Mouse (Mus musculus): ENCODE measurements around the gene Snai1. TPM values are rescaled to one million over a fixed set of nuclear protein-coding genes. Genes with fewer than 3 reads are reported as not detected.

The Snai1 gene
- polyA plus RNA-seq, 1 experiment from 2014 or later: 7.9 TPM

DNA sequence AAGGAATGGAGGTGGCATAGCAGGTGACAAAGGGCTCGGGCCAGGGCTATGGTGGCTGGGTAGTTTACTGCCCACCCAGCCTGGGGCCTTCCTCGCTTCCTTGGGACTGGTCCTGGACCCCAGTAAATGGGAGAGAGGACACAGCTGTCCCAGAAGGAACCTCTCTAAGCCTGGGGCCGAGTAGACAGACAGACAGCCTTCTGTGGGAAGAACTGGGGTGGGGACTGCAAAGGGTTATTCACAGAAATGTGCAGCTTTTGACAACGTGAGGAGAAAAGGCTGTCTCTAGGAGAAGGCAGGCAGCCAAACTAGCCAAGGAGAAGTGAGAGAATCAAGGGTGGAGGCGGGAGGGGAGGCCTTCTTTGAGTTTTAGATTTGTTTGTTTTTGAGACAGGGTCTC, 6.5 kb downstream of the Snai1 start:
- H3K27ac ChIP-seq: no peak overlapping the region
- no peak for ATAC-seq (ENCODE audit: low FRiP score)
- peaks cover 42% of the 10 kb centered on the region for H3K4me1 ChIP-seq (replicated peaks)
- H3K9me3 ChIP-seq: no peaks in the 10 kb centered on the region
- 63% methylated on average over 5 of the region's 5 CpGs for WGBS
- no peak overlapping the region for H3K4me2 ChIP-seq
- no peaks in the 10 kb centered on the region for H3K36me3 ChIP-seq
- H3K4me3 ChIP-seq: no peak overlapping the region
- no peak overlapping the region for H3K9ac ChIP-seq
- peaks cover 34% of the 10 kb centered on the region for H3K27me3 ChIP-seq

- no peaks in the 10 kb centered on the region for H3K36me3 ChIP-seq
- H3K4me3 ChIP-seq: no peak overlapping the region
- peaks cover 24% of the 10 kb centered on the region for H3K4me1 ChIP-seq (replicated peaks)
- peaks cover 12% of the 10 kb centered on the region for H3K27me3 ChIP-seq
- no peak overlapping the region; the same call in 1 of the 2 replicates for H3K27ac ChIP-seq
- no peak for ATAC-seq (ENCODE audit: low FRiP score)
- no peak overlapping the region for H3K4me2 ChIP-seq
- WGBS: 77% methylated on average over 18 of the region's 18 CpGs
- H3K9ac ChIP-seq: no peak overlapping the region
- H3K9me3 ChIP-seq: no peaks in the 10 kb centered on the region
These were observed 8.6 kb downstream of the Snai1 start for GRCm38 (mm10) chr2:167546447-167547195.

DNA sequence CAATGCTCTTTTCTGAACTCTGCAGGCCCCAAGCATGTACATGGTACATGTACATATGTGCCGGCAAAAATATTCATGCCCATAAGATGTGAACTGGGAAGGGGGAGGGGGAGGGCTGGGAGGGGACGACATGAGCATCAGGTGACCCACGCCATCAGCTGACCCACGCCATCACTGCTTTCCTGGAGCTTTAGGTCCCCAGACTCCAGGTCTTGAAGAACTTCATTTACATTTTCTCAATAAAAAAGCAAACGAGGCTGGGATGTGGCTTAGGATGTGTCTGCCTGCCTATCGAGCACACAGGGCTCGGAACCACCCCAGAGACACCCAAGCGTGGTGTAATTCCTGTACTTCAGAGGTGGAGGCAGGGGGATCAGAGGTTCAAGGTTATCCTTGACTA, 9.4 kb downstream of the Snai1 start:
- no peak for ATAC-seq (ENCODE audit: low FRiP score)
- no peak overlapping the region for H3K27ac ChIP-seq
- 79% methylated on average over 8 of the region's 8 CpGs for WGBS
- H3K27me3 ChIP-seq: 0 out of 2 replicates have a peak, but pooled peaks cover 6% of the 10 kb centered on the region
- H3K4me2 ChIP-seq: no peak overlapping the region
- no peak overlapping the region for H3K9ac ChIP-seq
- no peak overlapping the region for H3K4me3 ChIP-seq
- peaks cover 18% of the 10 kb centered on the region for H3K4me1 ChIP-seq (replicated peaks)
- no peaks in the 10 kb centered on the region for H3K36me3 ChIP-seq
- no peaks in the 10 kb centered on the region for H3K9me3 ChIP-seq

GRCm38 (mm10) chr2:167548961-167549360, 11.0 kb downstream of the Snai1 start:
- Histone ChIP-seq H3K27me3 (0 out of 2 replicates have a peak, but pooled peaks cover 4% of the 10 kb centered on the region), H3K36me3 (no peaks in the 10 kb centered on the region), H3K4me1 (replicated peaks) (peaks cover 10% of the 10 kb centered on the region), H3K27ac (no peak overlapping the region), H3K9ac (no peak overlapping the region), H3K9me3 (no peaks in the 10 kb centered on the region), H3K4me3 (no peak overlapping the region), H3K4me2 (no peak overlapping the region)
- ATAC-seq (ENCODE audit: low FRiP score): no peak
- 86% methylated on average over 7 of the region's 7 CpGs for WGBS

DNA sequence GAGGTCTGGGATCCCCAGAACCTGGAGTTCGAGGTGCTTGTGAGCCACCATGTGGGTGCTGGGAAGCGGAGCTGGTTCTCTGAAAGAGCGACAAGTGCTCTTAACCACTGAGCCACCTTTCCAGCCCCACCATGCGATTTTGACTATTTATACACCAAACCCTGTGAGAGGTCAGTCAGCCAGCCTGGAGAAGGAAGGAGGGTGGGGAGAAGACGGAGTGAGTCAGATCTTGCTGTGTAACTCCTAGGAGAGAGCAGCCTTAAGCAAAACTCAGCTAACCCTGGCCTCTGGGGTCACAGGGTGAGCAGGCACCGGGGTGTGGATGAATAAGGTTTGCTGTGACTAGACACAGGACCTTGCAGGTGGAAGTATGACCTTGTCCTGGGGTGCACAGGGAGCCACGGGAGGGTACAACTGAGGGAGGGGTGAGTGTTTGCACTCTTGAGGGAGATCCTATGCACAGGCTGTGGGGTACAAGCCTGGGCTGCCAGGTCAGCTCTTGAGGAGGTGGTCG, 12.4 kb downstream of the Snai1 start:
- Histone ChIP-seq H3K4me3 (no peak overlapping the region), H3K27ac (no peak overlapping the region), H3K9me3 (no peaks in the 10 kb centered on the region), H3K4me1 (replicated peaks) (peaks cover 4% of the 10 kb centered on the region; the same call in 1 of the 2 replicates), H3K27me3 (no peaks in the 10 kb centered on the region), H3K9ac (no peak overlapping the region), H3K4me2 (no peak overlapping the region), H3K36me3 (no peaks in the 10 kb centered on the region)
- 77% methylated on average over 8 of the region's 8 CpGs for WGBS
- ATAC-seq (ENCODE audit: low FRiP score): no peak

GRCm38 (mm10) chr2:167551342-167551920, 13.4 kb downstream of the Snai1 start:
- WGBS: 76% methylated on average over 8 of the region's 8 CpGs
- H3K4me2 ChIP-seq: no peak overlapping the region
- H3K4me1 ChIP-seq (replicated peaks): peaks cover 4% of the 10 kb centered on the region; the same call in 1 of the 2 replicates
- no peak overlapping the region for H3K4me3 ChIP-seq
- H3K27me3 ChIP-seq: no peaks in the 10 kb centered on the region
- no peaks in the 10 kb centered on the region for H3K36me3 ChIP-seq
- H3K9me3 ChIP-seq: no peaks in the 10 kb centered on the region
- no peak overlapping the region for H3K9ac ChIP-seq
- H3K27ac ChIP-seq: no peak overlapping the region
- ATAC-seq (ENCODE audit: low FRiP score): no peak

DNA sequence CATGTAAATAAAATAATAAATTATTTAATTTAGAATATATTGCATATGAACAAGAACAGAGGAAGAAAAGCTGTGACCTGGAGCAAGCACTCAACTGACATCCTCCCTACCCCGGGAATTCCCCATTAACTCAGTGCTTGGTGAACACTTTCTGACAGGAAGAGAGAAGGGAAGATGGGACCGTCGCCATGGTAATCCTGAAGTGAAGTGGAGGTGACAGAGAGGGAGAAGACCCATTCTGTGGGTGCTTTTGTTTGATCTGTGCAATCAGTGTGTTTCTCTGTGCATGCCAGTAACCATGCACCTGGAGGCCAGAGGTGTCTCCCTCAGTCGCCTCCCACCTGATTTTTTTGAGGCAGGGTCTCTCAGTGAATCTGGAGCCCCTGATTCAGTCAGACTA, 14.3 kb downstream of the Snai1 start:
- no peaks in the 10 kb centered on the region for H3K27me3 ChIP-seq
- no peaks in the 10 kb centered on the region for H3K36me3 ChIP-seq
- ATAC-seq (ENCODE audit: low FRiP score): no peak
- WGBS: 83% methylated on average over 4 of the region's 4 CpGs
- peaks cover 4% of the 10 kb centered on the region; the same call in 1 of the 2 replicates for H3K4me1 ChIP-seq (replicated peaks)
- no peak overlapping the region for H3K4me2 ChIP-seq
- H3K27ac ChIP-seq: no peak overlapping the region
- no peak overlapping the region for H3K4me3 ChIP-seq
- H3K9ac ChIP-seq: no peak overlapping the region
- H3K9me3 ChIP-seq: 0 out of 2 replicates have a peak, but pooled peaks cover 5% of the 10 kb centered on the region

- no peak for ATAC-seq (ENCODE audit: low FRiP score)
- 18% methylated on average over 11 of the region's 11 CpGs for WGBS
These were observed 15.0 kb downstream of the Snai1 start for GRCm38 (mm10) chr2:167552927-167553402.

GRCm38 (mm10) chr2:167555766-167556165, 17.8 kb downstream of the Snai1 start:
- Histone ChIP-seq H3K4me3 (no peak overlapping the region), H3K36me3 (no peaks in the 10 kb centered on the region), H3K9ac (no peak overlapping the region), H3K4me2 (no peak overlapping the region), H3K27me3 (peaks cover 22% of the 10 kb centered on the region), H3K9me3 (0 out of 2 replicates have a peak, but pooled peaks cover 5% of the 10 kb centered on the region), H3K27ac (no peak overlapping the region), H3K4me1 (replicated peaks) (peaks cover 18% of the 10 kb centered on the region)
- no peak for ATAC-seq (ENCODE audit: low FRiP score)
- WGBS: 91% methylated on average over 5 of the region's 5 CpGs

More at GRCm38 (mm10) chr2:167552927-167553402, 15.0 kb downstream of the Snai1 start:
- H3K4me1 ChIP-seq (replicated peaks): peaks cover 4% of the 10 kb centered on the region; the same call in 1 of the 2 replicates
- no peak overlapping the region for H3K4me2 ChIP-seq
- H3K9ac ChIP-seq: no peak overlapping the region
- no peak overlapping the region for H3K27ac ChIP-seq
- H3K27me3 ChIP-seq: no peaks in the 10 kb centered on the region
- H3K36me3 ChIP-seq: no peaks in the 10 kb centered on the region
- H3K9me3 ChIP-seq: 0 out of 2 replicates have a peak, but pooled peaks cover 5% of the 10 kb centered on the region
- H3K4me3 ChIP-seq: no peak overlapping the region

GRCm38 (mm10) chr2:167559413-167559812, 21.4 kb downstream of the Snai1 start:
- peak overlapping the region; percentile 52 for H3K4me2 ChIP-seq
- H3K4me3 ChIP-seq: peak overlapping the region; percentile 25
- H3K36me3 ChIP-seq: no peaks in the 10 kb centered on the region
- 0 out of 2 replicates have a peak, but pooled peaks cover 5% of the 10 kb centered on the region for H3K9me3 ChIP-seq
- peaks cover 32% of the 10 kb centered on the region for H3K4me1 ChIP-seq (replicated peaks)
- WGBS: 6% methylated on average over 26 of the region's 27 CpGs
- no peak overlapping the region for H3K27ac ChIP-seq
- ATAC-seq (ENCODE audit: low FRiP score): 0 out of 2 replicates have a peak, but pooled peaks have one; percentile 32
- H3K27me3 ChIP-seq: peaks cover 23% of the 10 kb centered on the region
- peak overlapping the region; percentile 63 for H3K9ac ChIP-seq

DNA sequence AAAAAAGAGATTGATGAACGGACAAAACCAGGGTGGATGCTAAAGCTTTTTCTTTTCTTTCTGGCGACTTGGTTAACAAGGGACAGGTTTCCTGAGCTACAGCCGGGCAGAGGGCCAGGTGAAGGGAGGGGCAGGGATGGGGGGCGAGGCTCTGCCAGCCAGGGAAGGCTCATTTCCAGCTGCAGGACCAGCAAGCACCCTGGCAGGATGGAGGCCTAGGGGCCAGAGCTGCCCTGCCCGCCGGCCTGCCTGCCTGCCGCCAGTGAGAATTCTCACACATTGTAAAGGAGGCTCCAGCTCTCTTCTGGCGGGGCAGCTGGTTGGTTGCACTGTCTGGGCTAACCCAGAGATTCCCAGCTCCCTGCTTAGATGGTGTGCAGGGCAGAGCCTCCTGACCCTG, 24.1 kb downstream of the Snai1 start:
- Histone ChIP-seq H3K27me3 (peaks cover 29% of the 10 kb centered on the region), H3K4me2 (no peak overlapping the region), H3K27ac (no peak overlapping the region), H3K4me3 (no peak overlapping the region), H3K9me3 (no peaks in the 10 kb centered on the region), H3K4me1 (replicated peaks) (peaks cover 45% of the 10 kb centered on the region), H3K9ac (no peak overlapping the region), H3K36me3 (no peaks in the 10 kb centered on the region)
- ATAC-seq (ENCODE audit: low FRiP score): no peak
- 36% methylated on average over 8 of the region's 8 CpGs for WGBS

DNA sequence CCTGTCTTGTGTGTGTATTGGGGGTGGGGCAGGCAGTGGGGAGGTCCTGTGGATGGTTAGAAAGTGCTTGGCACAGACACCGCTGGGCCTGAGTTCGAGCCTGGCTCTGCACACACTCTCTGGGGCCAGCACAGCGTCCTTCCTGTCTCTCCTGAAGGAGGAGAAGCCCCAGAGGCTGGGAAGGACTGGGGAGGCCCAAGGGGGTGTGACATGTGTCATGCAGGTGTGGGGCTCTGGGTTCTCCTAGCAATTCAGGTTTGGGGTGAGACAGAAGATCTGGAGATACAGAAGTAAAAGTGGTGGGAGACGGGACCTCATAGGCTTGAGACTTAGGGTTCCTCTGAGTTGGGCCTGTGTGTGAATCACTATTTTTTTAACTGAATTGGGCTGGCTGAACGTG, 25.0 kb downstream of the Snai1 start:
- Histone ChIP-seq H3K27ac (no peak overlapping the region), H3K4me2 (no peak overlapping the region), H3K4me1 (replicated peaks) (peaks cover 45% of the 10 kb centered on the region), H3K36me3 (no peaks in the 10 kb centered on the region), H3K4me3 (no peak overlapping the region), H3K9ac (no peak overlapping the region), H3K27me3 (peaks cover 29% of the 10 kb centered on the region), H3K9me3 (no peaks in the 10 kb centered on the region)
- ATAC-seq (ENCODE audit: low FRiP score): no peak
- 75% methylated on average over 5 of the region's 5 CpGs for WGBS

All from hindbrain, embryonic 13.5 days (tissue).